Mouse (Mus musculus): ENCODE measurements around the gene Clec2i. TPM values are rescaled to one million over a fixed set of nuclear protein-coding genes. Genes with fewer than 3 reads are reported as not detected.
"Not testable (repeated sequence)": the region's sequence is repeated elsewhere in the genome, so short reads cannot be mapped to it uniquely, and the experiment has no call there.

Clec2i gene
- polyA plus RNA-seq, 1 experiment from 2014 or later = 0.16 TPM

DNA sequence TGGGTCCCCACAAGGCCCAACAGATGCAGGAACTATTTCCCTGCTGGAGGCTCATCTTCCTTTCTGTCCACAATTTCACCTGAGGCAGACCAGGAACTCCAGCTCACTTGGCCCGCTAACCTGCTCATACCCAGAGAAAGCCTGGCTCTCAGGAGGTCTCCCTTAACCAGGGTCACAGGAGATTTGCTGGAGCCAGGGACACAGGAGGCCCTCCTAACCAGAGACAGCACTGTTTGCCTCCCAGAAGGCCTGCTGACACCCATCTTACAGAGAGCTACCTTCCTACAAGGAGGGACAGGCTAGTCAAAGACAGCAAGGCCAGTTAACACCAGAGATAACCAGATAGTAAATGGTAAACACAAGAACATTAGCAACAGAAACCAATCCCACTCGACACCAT lies 29.4 kb upstream of the Clec2i start:
- no peak overlapping the region for H3K4me3 ChIP-seq (replicated peaks)
- H3K27me3 ChIP-seq = no peaks in the 10 kb centered on the region
- H3K9me3 ChIP-seq (replicated peaks) = no peaks in the 10 kb centered on the region
- 0 out of 2 replicates have a peak, but pooled peaks cover 4% of the 10 kb centered on the region for H3K4me1 ChIP-seq
- no peaks in the 10 kb centered on the region for H3K36me3 ChIP-seq
- H3K27ac ChIP-seq = no peak overlapping the region
- ATAC-seq (replicated peaks; ENCODE audit: low FRiP score) = no peak
- WGBS = 89% methylated on average over 2 of the region's 2 CpGs
- no peak overlapping the region for H3K9ac ChIP-seq
- no peak overlapping the region for H3K4me2 ChIP-seq

- H3K4me3 ChIP-seq (replicated peaks) = no peak overlapping the region
- H3K9me3 ChIP-seq (replicated peaks) = no peaks in the 10 kb centered on the region
- no peak overlapping the region for H3K27ac ChIP-seq
- no peak for ATAC-seq (replicated peaks; ENCODE audit: low FRiP score)
- H3K27me3 ChIP-seq = no peaks in the 10 kb centered on the region
- no peak overlapping the region for H3K4me2 ChIP-seq
- no peaks in the 10 kb centered on the region for H3K4me1 ChIP-seq
- 13% methylated on average over 3 of the region's 3 CpGs for WGBS
- H3K9ac ChIP-seq = no peak overlapping the region
- H3K36me3 ChIP-seq = no peaks in the 10 kb centered on the region
These were observed 18.5 kb upstream of the Clec2i start for GRCm38 (mm10) chr6:128868861-128869260.

GRCm38 (mm10) chr6:128871910-128872610 lies 15.3 kb upstream of the Clec2i start:
- H3K4me1 ChIP-seq = no peaks in the 10 kb centered on the region
- H3K4me2 ChIP-seq = no peak overlapping the region
- no peaks in the 10 kb centered on the region for H3K9me3 ChIP-seq (replicated peaks)
- WGBS = 92% methylated on average over 1 of the region's 1 CpGs
- no peak overlapping the region for H3K9ac ChIP-seq
- H3K27me3 ChIP-seq = no peaks in the 10 kb centered on the region
- H3K4me3 ChIP-seq (replicated peaks) = no peak overlapping the region
- no peaks in the 10 kb centered on the region for H3K36me3 ChIP-seq
- no peak for ATAC-seq (replicated peaks; ENCODE audit: low FRiP score)
- H3K27ac ChIP-seq = no peak overlapping the region

GRCm38 (mm10) chr6:128888834-128889233 lies 1.4 kb downstream of the Clec2i start:
- no peak overlapping the region for H3K4me3 ChIP-seq (replicated peaks)
- no peaks in the 10 kb centered on the region for H3K4me1 ChIP-seq
- no peak overlapping the region for H3K27ac ChIP-seq
- ATAC-seq (replicated peaks; ENCODE audit: low FRiP score) = no peak
- no peaks in the 10 kb centered on the region for H3K36me3 ChIP-seq
- WGBS = 80% methylated on average over 5 of the region's 5 CpGs
- H3K9me3 ChIP-seq (replicated peaks) = no peaks in the 10 kb centered on the region
- H3K4me2 ChIP-seq = no peak overlapping the region
- H3K27me3 ChIP-seq = no peaks in the 10 kb centered on the region
- H3K9ac ChIP-seq = no peak overlapping the region

- 56% methylated on average over 2 of the region's 2 CpGs for WGBS
- ATAC-seq (replicated peaks; ENCODE audit: low FRiP score) = no peak
These were observed 3.6 kb downstream of the Clec2i start, which contains the start of gene BC035044 for GRCm38 (mm10) chr6:128890948-128891355. Gene BC035044 (minus strand): TSS chr6:128891126.

GRCm38 (mm10) chr6:128895404-128896001 lies 8.1 kb downstream of the Clec2i start:
- H3K27ac ChIP-seq = no peak overlapping the region
- no peaks in the 10 kb centered on the region for H3K9me3 ChIP-seq (replicated peaks)
- no peak overlapping the region for H3K4me2 ChIP-seq
- H3K36me3 ChIP-seq = no peaks in the 10 kb centered on the region
- 82% methylated on average over 3 of the region's 3 CpGs for WGBS
- H3K4me3 ChIP-seq (replicated peaks) = no peak overlapping the region
- no peaks in the 10 kb centered on the region for H3K27me3 ChIP-seq
- no peak overlapping the region for H3K9ac ChIP-seq
- H3K4me1 ChIP-seq = no peaks in the 10 kb centered on the region
- no peak for ATAC-seq (replicated peaks; ENCODE audit: low FRiP score)

More at GRCm38 (mm10) chr6:128890948-128891355, 3.6 kb downstream of the Clec2i start, which contains the start of gene BC035044:
- Histone ChIP-seq H3K27ac (no peak within 1 kb of the TSS), H3K9me3 (replicated peaks) (no peaks in the 10 kb centered on the region), H3K4me2 (no peak within 1 kb of the TSS), H3K27me3 (no peaks in the 10 kb centered on the region), H3K4me3 (replicated peaks) (no peak within 1 kb of the TSS), H3K9ac (no peak within 1 kb of the TSS), H3K4me1 (no peaks in the 10 kb centered on the region), H3K36me3 (no peaks in the 10 kb centered on the region)

GRCm38 (mm10) chr6:128900044-128900443 lies 12.7 kb downstream of the Clec2i start:
- no peak for ATAC-seq (replicated peaks; ENCODE audit: low FRiP score)
- Histone ChIP-seq H3K9me3 (replicated peaks) (no peaks in the 10 kb centered on the region), H3K9ac (no peak overlapping the region), H3K27ac (no peak overlapping the region), H3K4me1 (no peaks in the 10 kb centered on the region), H3K27me3 (no peaks in the 10 kb centered on the region), H3K36me3 (no peaks in the 10 kb centered on the region), H3K4me3 (replicated peaks) (no peak overlapping the region), H3K4me2 (no peak overlapping the region)
- WGBS = 74% methylated on average over 2 of the region's 2 CpGs

GRCm38 (mm10) chr6:128900796-128901552 lies 13.6 kb downstream of the Clec2i start:
- not testable (repeated sequence) for H3K4me3 ChIP-seq (replicated peaks); H3K4me2 ChIP-seq; H3K9ac ChIP-seq; H3K27me3 ChIP-seq; H3K36me3 ChIP-seq; ATAC-seq (replicated peaks; ENCODE audit: low FRiP score); H3K9me3 ChIP-seq (replicated peaks); H3K4me1 ChIP-seq; H3K27ac ChIP-seq
- WGBS = 89% methylated on average over 6 of the region's 6 CpGs

- Histone ChIP-seq H3K27ac (no peak overlapping the region), H3K4me2 (no peak overlapping the region), H3K27me3 (no peaks in the 10 kb centered on the region), H3K36me3 (no peaks in the 10 kb centered on the region), H3K4me1 (no peaks in the 10 kb centered on the region), H3K9me3 (replicated peaks) (no peaks in the 10 kb centered on the region), H3K4me3 (replicated peaks) (no peak overlapping the region), H3K9ac (no peak overlapping the region)
- ATAC-seq (replicated peaks; ENCODE audit: low FRiP score) = no peak
- WGBS = 80% methylated on average over 2 of the region's 2 CpGs
These were observed 26.3 kb downstream of the Clec2i start for GRCm38 (mm10) chr6:128913598-128914254.

GRCm38 (mm10) chr6:128917322-128917721 lies 29.9 kb downstream of the Clec2i start:
- Histone ChIP-seq H3K27me3 (no peaks in the 10 kb centered on the region), H3K36me3 (no peaks in the 10 kb centered on the region), H3K4me2 (no peak overlapping the region), H3K9me3 (replicated peaks) (no peaks in the 10 kb centered on the region), H3K27ac (no peak overlapping the region), H3K9ac (no peak overlapping the region), H3K4me3 (replicated peaks) (no peak overlapping the region), H3K4me1 (no peaks in the 10 kb centered on the region)
- no peak for ATAC-seq (replicated peaks; ENCODE audit: low FRiP score)
- 91% methylated on average over 2 of the region's 2 CpGs for WGBS

GRCm38 (mm10) chr6:128933050-128933449 lies 45.7 kb downstream of the Clec2i start:
- no peak for ATAC-seq (replicated peaks; ENCODE audit: low FRiP score)
- Histone ChIP-seq H3K27me3 (no peaks in the 10 kb centered on the region), H3K27ac (no peak overlapping the region), H3K4me2 (no peak overlapping the region), H3K4me1 (no peaks in the 10 kb centered on the region), H3K9me3 (replicated peaks) (no peaks in the 10 kb centered on the region), H3K36me3 (no peaks in the 10 kb centered on the region), H3K4me3 (replicated peaks) (no peak overlapping the region), H3K9ac (no peak overlapping the region)
- 74% methylated on average over 2 of the region's 2 CpGs for WGBS

DNA sequence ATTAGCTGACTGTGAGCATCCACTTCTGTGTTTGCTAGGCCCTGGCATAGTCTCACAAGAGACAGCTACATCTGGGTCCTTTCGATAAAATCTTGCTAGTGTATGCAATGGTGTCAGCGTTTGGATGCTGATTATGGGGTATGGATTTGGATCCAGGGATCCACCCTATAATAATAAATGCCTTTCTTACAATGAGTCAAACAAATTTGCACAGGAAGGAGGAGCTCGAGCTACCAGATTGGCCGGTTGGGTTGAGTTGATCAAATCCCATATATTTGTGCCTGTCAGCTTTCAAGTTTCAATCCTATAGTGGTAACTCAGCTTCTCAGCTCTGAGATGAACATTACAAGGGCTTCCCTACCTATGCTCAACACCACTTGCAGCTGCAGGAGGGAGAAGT lies 46.7 kb downstream of the Clec2i start, which contains the start of gene Clec2g:
Gene Clec2g, plus strand, starts transcription at position 301 of the 400 bp plus-strand sequence.
- not testable (repeated sequence) for ATAC-seq (replicated peaks; ENCODE audit: low FRiP score); H3K27ac ChIP-seq; H3K27me3 ChIP-seq; H3K36me3 ChIP-seq; H3K4me2 ChIP-seq; H3K4me1 ChIP-seq; H3K9ac ChIP-seq; H3K9me3 ChIP-seq (replicated peaks); H3K4me3 ChIP-seq (replicated peaks)
- WGBS = 92% methylated on average over 4 of the region's 4 CpGs

Data from kidney, embryonic 15.5 days (tissue).